29 mouse cellular contexts compared by ENCODE assay signal in genomic region chr13:105573248-105573647, GRCm38 (mm10).
"Had no signal": no experiment of that assay in that cellular context is flagged by ENCODE, and none has a peak within 500 bp of the region (broad histone marks: within the 10 kb centered on the region; RNA-seq: fewer than 3 reads in every experiment).

No protein-coding gene starts in this region.

- H3K27ac ChIP-seq: embryonic facial prominence, embryonic 10.5 days; embryonic facial prominence, embryonic 12.5 days; embryonic facial prominence, embryonic 13.5 days; embryonic facial prominence, embryonic 15.5 days; forebrain, embryonic 10.5 days; forebrain, embryonic 12.5 days; forebrain, embryonic 13.5 days; forebrain, embryonic 15.5 days; gastrocnemius, adult 2 months; heart, adult 2 months had no signal

- DNase-seq: cerebellum, adult 2 months; cerebellum, adult 8-10 months; cerebellum, adult 9-10 months; cerebellum, adult 9-11 months; cerebellum, postnatal 10 days; cerebellum, postnatal 14 days; cerebellum, postnatal 25 days; cerebellum, postnatal 36 days; embryo, embryonic 11 days; forebrain, postnatal 0 days; gastrocnemius, adult 2 months; gastrocnemius, postnatal 10 days; gastrocnemius, postnatal 14 days; gastrocnemius, postnatal 25 days; gastrocnemius, postnatal 36 days; heart, adult 11 months; heart, adult 18-20 months; heart, adult 2 months had no signal

- ATAC-seq: forebrain, embryonic 13.5 days; forebrain, embryonic 14.5 days; forebrain, embryonic 15.5 days; forebrain, embryonic 16.5 days; forebrain, postnatal 0 days had no signal

- H3K4me3 ChIP-seq: embryonic facial prominence, embryonic 10.5 days; embryonic facial prominence, embryonic 12.5 days; embryonic facial prominence, embryonic 13.5 days; embryonic facial prominence, embryonic 15.5 days; erythroblast, embryonic 14.5 days; forebrain, embryonic 10.5 days; forebrain, embryonic 12.5 days; forebrain, embryonic 13.5 days; forebrain, embryonic 15.5 days; gastrocnemius, adult 2 months; heart, adult 2 months had no signal
